ENCODE assay signal across 9 mouse cellular contexts in the genomic region with DNA sequence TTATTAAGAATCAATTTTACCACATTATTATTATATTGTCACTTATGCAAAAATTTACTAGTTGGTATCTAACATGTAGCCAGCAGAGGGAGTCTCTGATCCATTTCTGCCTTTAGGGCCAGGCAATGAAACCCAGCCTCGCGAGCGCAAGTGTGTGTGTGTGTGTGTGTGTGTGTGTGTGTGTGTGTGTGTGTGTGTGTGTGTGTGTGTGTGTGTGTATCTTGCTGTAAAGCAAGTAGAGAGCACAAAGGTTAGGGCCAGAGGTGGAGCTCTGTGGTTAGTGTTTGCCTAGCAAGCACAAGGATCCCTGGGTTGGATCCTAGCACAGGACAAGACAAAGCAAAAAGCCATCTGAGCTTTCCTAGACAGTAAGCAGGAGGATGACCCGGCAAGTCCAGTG. TPM values are rescaled to one million over a fixed set of nuclear protein-coding genes. Genes with fewer than 3 reads are reported as not detected.
A peak's percentile ranks its signal among the peaks of the same experiment; 100 is the strongest.
DNase-seq lines count a peak whose midpoint lies in the region; ATAC-seq lines count a peak whose summit lies in the region.
"Had no signal": no experiment of that assay in that cellular context is flagged by ENCODE, and none has a peak within 500 bp of the region (broad histone marks: within the 10 kb centered on the region; RNA-seq: fewer than 3 reads in every experiment).

No protein-coding gene starts in this region.

- H3K4me1 ChIP-seq in forebrain, embryonic 16.5 days (replicated peaks; ENCODE audit: control insufficient read depth, insufficient read depth, low read length) = no peaks in the 10 kb centered on the region
- H3K4me1 ChIP-seq in forebrain, embryonic 12.5 days = no peaks in the 10 kb centered on the region
- H3K4me1 ChIP-seq in neural tube, embryonic 15.5 days = no peaks in the 10 kb centered on the region

- peak; percentile 15 for DNase-seq in right cerebral cortex, postnatal 14 days
- DNase-seq in right cerebral cortex, postnatal 25 days = no peak
- DNase-seq in lung, postnatal 14 days = peak; percentile 35
- no peak for DNase-seq in right cerebral cortex, adult 18-20 months

- H3K27me3 ChIP-seq in forebrain, embryonic 16.5 days (replicated peaks; ENCODE audit: control insufficient read depth, insufficient read depth, low read length) = no peaks in the 10 kb centered on the region
- no peaks in the 10 kb centered on the region for H3K27me3 ChIP-seq in forebrain, embryonic 12.5 days
- no peaks in the 10 kb centered on the region for H3K27me3 ChIP-seq in neural tube, embryonic 15.5 days (replicated peaks)

- H3K9ac ChIP-seq in forebrain, embryonic 16.5 days (replicated peaks; ENCODE audit: low read depth, low read length) = no peak overlapping the region
- no peak overlapping the region for H3K9ac ChIP-seq in forebrain, embryonic 12.5 days
- H3K9ac ChIP-seq in neural tube, embryonic 15.5 days (replicated peaks) = no peak overlapping the region

- peaks cover 21% of the 10 kb centered on the region for H3K36me3 ChIP-seq in forebrain, embryonic 16.5 days (ENCODE audit: control insufficient read depth, insufficient read depth)
- peaks cover 45% of the 10 kb centered on the region for H3K36me3 ChIP-seq in forebrain, embryonic 12.5 days (replicated peaks)
- H3K36me3 ChIP-seq in neural tube, embryonic 15.5 days = peaks cover 40% of the 10 kb centered on the region

- no peaks in the 10 kb centered on the region for H3K9me3 ChIP-seq in forebrain, embryonic 16.5 days (ENCODE audit: control insufficient read depth, low read length)
- H3K9me3 ChIP-seq in forebrain, embryonic 12.5 days = no peaks in the 10 kb centered on the region
- no peaks in the 10 kb centered on the region for H3K9me3 ChIP-seq in neural tube, embryonic 15.5 days (replicated peaks)

- peak; percentile 31; the same call in 1 of the 2 replicates for ATAC-seq in forebrain, embryonic 16.5 days
- ATAC-seq in forebrain, embryonic 12.5 days (ENCODE audit: low FRiP score) = no peak
- peak; percentile 70 for ATAC-seq in granulocyte monocyte progenitor cell, adult 5-6 weeks (replicated peaks; ENCODE audit: poor library complexity, severe bottlenecking)
- no peak for ATAC-seq in neural tube, embryonic 15.5 days (ENCODE audit: low FRiP score)

- H3K4me2 ChIP-seq in forebrain, embryonic 16.5 days (ENCODE audit: low read length) = no peak overlapping the region
- H3K4me2 ChIP-seq in forebrain, embryonic 12.5 days = no peak overlapping the region
- H3K4me2 ChIP-seq in neural tube, embryonic 15.5 days = no peak overlapping the region

- H3K27ac ChIP-seq in forebrain, embryonic 16.5 days (ENCODE audit: low read length) = no peak overlapping the region
- no peak overlapping the region for H3K27ac ChIP-seq in forebrain, embryonic 12.5 days
- no peak overlapping the region for H3K27ac ChIP-seq in neural tube, embryonic 15.5 days (replicated peaks)

- WGBS in forebrain, embryonic 16.5 days = 40% methylated on average over 4 of the region's 4 CpGs
- 61% methylated on average over 4 of the region's 4 CpGs for WGBS in forebrain, embryonic 12.5 days
- WGBS in neural tube, embryonic 15.5 days = 55% methylated on average over 4 of the region's 4 CpGs

- no peak overlapping the region for H3K4me3 ChIP-seq in forebrain, embryonic 16.5 days (replicated peaks; ENCODE audit: low read length)
- H3K4me3 ChIP-seq in forebrain, embryonic 12.5 days (replicated peaks) = no peak overlapping the region
- H3K4me3 ChIP-seq in neural tube, embryonic 15.5 days (replicated peaks) = no peak overlapping the region

RNA-seq across cellular contexts. Expression of a gene that starts 16.1 kb away (rescaled TPM):
- 424 and 426 TPM in 2 replicates for polyA plus RNA-seq in forebrain, embryonic 16.5 days (2015; fragmentation: Nextera tagmentation; extraction: Ambion mirVana)
- 344 and 355 TPM in 2 replicates for polyA plus RNA-seq in forebrain, embryonic 12.5 days (2016; fragmentation: Nextera tagmentation; extraction: Ambion mirVana)
- 79.0 and 140 TPM in 2 replicates for total RNA-seq in granulocyte monocyte progenitor cell, adult 5-6 weeks (2014; fragmentation: Nextera tagmentation)
- 33.1 and 43.8 TPM in 2 replicates for total RNA-seq in granulocyte monocyte progenitor cell, adult 5-6 weeks (2017)
- 292 and 317 TPM in 2 replicates for polyA plus RNA-seq in neural tube, embryonic 15.5 days (2015; fragmentation: Nextera tagmentation; extraction: Ambion mirVana)

RNA-seq across cellular contexts. Expression of a gene that starts 22.5 kb away (rescaled TPM):
- polyA plus RNA-seq in forebrain, embryonic 16.5 days (2015; fragmentation: Nextera tagmentation; extraction: Ambion mirVana) = 7.7 and 8.9 TPM in 2 replicates
- polyA plus RNA-seq in forebrain, embryonic 12.5 days (2016; fragmentation: Nextera tagmentation; extraction: Ambion mirVana) = 13.2 and 13.8 TPM in 2 replicates
- total RNA-seq in granulocyte monocyte progenitor cell, adult 5-6 weeks (2014; fragmentation: Nextera tagmentation) = 8.7 and 13.5 TPM in 2 replicates
- total RNA-seq in granulocyte monocyte progenitor cell, adult 5-6 weeks (2017) = 9.8 and 12.9 TPM in 2 replicates
- 4.3 and 5.2 TPM in 2 replicates for polyA plus RNA-seq in neural tube, embryonic 15.5 days (2015; fragmentation: Nextera tagmentation; extraction: Ambion mirVana)

RNA-seq across cellular contexts. Expression of a gene that starts 47.5 kb away (rescaled TPM):
- polyA plus RNA-seq in forebrain, embryonic 16.5 days (2015; fragmentation: Nextera tagmentation; extraction: Ambion mirVana) = not detected in 2 replicates
- polyA plus RNA-seq in forebrain, embryonic 12.5 days (2016; fragmentation: Nextera tagmentation; extraction: Ambion mirVana) = not detected in 2 replicates
- not detected in 2 replicates for total RNA-seq in granulocyte monocyte progenitor cell, adult 5-6 weeks (2014; fragmentation: Nextera tagmentation)
- not detected in 2 replicates for total RNA-seq in granulocyte monocyte progenitor cell, adult 5-6 weeks (2017)
- polyA plus RNA-seq in neural tube, embryonic 15.5 days (2015; fragmentation: Nextera tagmentation; extraction: Ambion mirVana) = not detected in 2 replicates
- polyA plus RNA-seq: neural tube, embryonic 14.5 days had no signal

Comparison
In these comparisons a context has a peak if more than half of its experiments do, and no peak if none do; other contexts are left out.
1. ATAC-seq: peak in forebrain, embryonic 16.5 days (single experiment) and granulocyte monocyte progenitor cell, adult 5-6 weeks (single experiment); none in forebrain, embryonic 12.5 days (single experiment) and neural tube, embryonic 15.5 days (single experiment).
2. DNase-seq: peak in right cerebral cortex, postnatal 14 days (single experiment) and lung, postnatal 14 days (single experiment); none in right cerebral cortex, postnatal 25 days (single experiment) and right cerebral cortex, adult 18-20 months (single experiment).